In genomic region chr3:140109401-140109800, GRCm38 (mm10) we compare ENCODE assay signal across 26 mouse cellular contexts.
DNase-seq lines count a peak whose midpoint lies in the region; ATAC-seq and TF ChIP-seq lines count a peak whose summit lies in the region.
"Had no signal": no experiment of that assay in that cellular context is flagged by ENCODE, and none has a peak within 500 bp of the region (broad histone marks: within the 10 kb centered on the region; RNA-seq: fewer than 3 reads in every experiment).

No protein-coding gene starts in this region.

- no peak for TF ChIP-seq CTCF in hindbrain, postnatal 0 days (IDR thresholded peaks at IDR 0.05; ENCODE audit: low read depth)
- TF ChIP-seq CTCF in midbrain, postnatal 0 days (IDR thresholded peaks at IDR 0.05), result no peak

- no peaks in the 10 kb centered on the region for H3K9me3 ChIP-seq in forebrain, embryonic 14.5 days (replicated peaks; ENCODE audit: control insufficient read depth, low read length)
- H3K9me3 ChIP-seq in forebrain, embryonic 15.5 days, result no peaks in the 10 kb centered on the region
- no peaks in the 10 kb centered on the region for H3K9me3 ChIP-seq in hindbrain, postnatal 0 days (ENCODE audit: low read length)
- no peaks in the 10 kb centered on the region for H3K9me3 ChIP-seq in hindbrain, embryonic 16.5 days (ENCODE audit: control insufficient read depth, low read length)
- H3K9me3 ChIP-seq in midbrain, postnatal 0 days (ENCODE audit: low read length), result no peaks in the 10 kb centered on the region
- no peaks in the 10 kb centered on the region for H3K9me3 ChIP-seq in midbrain, embryonic 15.5 days
- H3K9me3 ChIP-seq: embryonic facial prominence, embryonic 13.5 days; embryonic facial prominence, embryonic 15.5 days; forebrain, embryonic 10.5 days; forebrain, embryonic 12.5 days; G1E had no signal

- peak; percentile 49 to 64 for DNase-seq in cerebellum, postnatal 10 days
- no peak for DNase-seq in cerebellum, postnatal 4 days (ENCODE audit: low spot score in 2 of 2)
- DNase-seq in forebrain, embryonic 14.5 days (ENCODE audit: low spot score), result peak; percentile 3
- DNase-seq in hindbrain, postnatal 0 days (ENCODE audit: low spot score), result peak; percentile 45
- peak; percentile 24 for DNase-seq in midbrain, postnatal 0 days (ENCODE audit: low spot score)
- DNase-seq: adrenal gland, adult 8-10 months; adrenal gland, postnatal 14 days; adrenal gland, postnatal 36 days; B cell, adult 2 months; cerebellum, adult 11 months; cerebellum, adult 9-10 months; embryo, embryonic 11 days had no signal

- no peaks in the 10 kb centered on the region for H3K4me1 ChIP-seq in forebrain, embryonic 14.5 days (ENCODE audit: control insufficient read depth, insufficient read depth, low read length)
- no peaks in the 10 kb centered on the region for H3K4me1 ChIP-seq in forebrain, embryonic 15.5 days
- H3K4me1 ChIP-seq in hindbrain, postnatal 0 days (ENCODE audit: insufficient read depth, low read length), result no peaks in the 10 kb centered on the region
- no peaks in the 10 kb centered on the region for H3K4me1 ChIP-seq in hindbrain, embryonic 16.5 days (ENCODE audit: control insufficient read depth, insufficient read depth, low read depth, low read length)
- H3K4me1 ChIP-seq in midbrain, postnatal 0 days (ENCODE audit: insufficient read depth, low read length), result no peaks in the 10 kb centered on the region
- H3K4me1 ChIP-seq in midbrain, embryonic 15.5 days, result no peaks in the 10 kb centered on the region
- H3K4me1 ChIP-seq: embryonic facial prominence, embryonic 13.5 days; embryonic facial prominence, embryonic 15.5 days had no signal

- WGBS in forebrain, embryonic 14.5 days, result 24% methylated on average over 4 of the region's 4 CpGs
- 26% methylated on average over 4 of the region's 4 CpGs for WGBS in forebrain, embryonic 15.5 days
- WGBS in hindbrain, postnatal 0 days, result 16% methylated on average over 4 of the region's 4 CpGs
- WGBS in hindbrain, embryonic 16.5 days, result 21% methylated on average over 4 of the region's 4 CpGs
- WGBS in midbrain, postnatal 0 days, result 19% methylated on average over 4 of the region's 4 CpGs
- WGBS in midbrain, embryonic 15.5 days, result 33% methylated on average over 4 of the region's 4 CpGs

- H3K9ac ChIP-seq in forebrain, embryonic 14.5 days (ENCODE audit: low read length), result no peak overlapping the region
- H3K9ac ChIP-seq in forebrain, embryonic 15.5 days (replicated peaks), result no peak overlapping the region
- no peak overlapping the region for H3K9ac ChIP-seq in hindbrain, postnatal 0 days (replicated peaks; ENCODE audit: low read length)
- H3K9ac ChIP-seq in hindbrain, embryonic 16.5 days (ENCODE audit: low read depth, low read length), result no peak overlapping the region
- H3K9ac ChIP-seq in midbrain, postnatal 0 days (replicated peaks; ENCODE audit: low read length, poor library complexity, severe bottlenecking), result no peak overlapping the region
- no peak overlapping the region for H3K9ac ChIP-seq in midbrain, embryonic 15.5 days
- H3K9ac ChIP-seq: embryonic facial prominence, embryonic 13.5 days; embryonic facial prominence, embryonic 15.5 days; forebrain, embryonic 12.5 days had no signal

- no peak overlapping the region for H3K4me2 ChIP-seq in forebrain, embryonic 14.5 days (ENCODE audit: low read length)
- H3K4me2 ChIP-seq in forebrain, embryonic 15.5 days (replicated peaks), result no peak overlapping the region
- H3K4me2 ChIP-seq in hindbrain, postnatal 0 days (ENCODE audit: low read depth, low read length), result no peak overlapping the region
- no peak overlapping the region for H3K4me2 ChIP-seq in hindbrain, embryonic 16.5 days (ENCODE audit: low read length)
- no peak overlapping the region for H3K4me2 ChIP-seq in midbrain, postnatal 0 days (ENCODE audit: low read depth, low read length, poor library complexity, severe bottlenecking)
- no peak overlapping the region for H3K4me2 ChIP-seq in midbrain, embryonic 15.5 days
- H3K4me2 ChIP-seq: embryonic facial prominence, embryonic 13.5 days; embryonic facial prominence, embryonic 15.5 days; forebrain, embryonic 12.5 days had no signal

- no peaks in the 10 kb centered on the region for H3K27me3 ChIP-seq in forebrain, embryonic 14.5 days (replicated peaks; ENCODE audit: control insufficient read depth, insufficient read depth, low read length)
- no peaks in the 10 kb centered on the region for H3K27me3 ChIP-seq in forebrain, embryonic 15.5 days
- H3K27me3 ChIP-seq in hindbrain, postnatal 0 days (ENCODE audit: insufficient read depth, low read length), result no peaks in the 10 kb centered on the region
- H3K27me3 ChIP-seq in hindbrain, embryonic 16.5 days (replicated peaks; ENCODE audit: control insufficient read depth, insufficient read depth, low read length), result no peaks in the 10 kb centered on the region
- no peaks in the 10 kb centered on the region for H3K27me3 ChIP-seq in midbrain, postnatal 0 days (ENCODE audit: insufficient read depth, low read length)
- H3K27me3 ChIP-seq in midbrain, embryonic 15.5 days (replicated peaks), result no peaks in the 10 kb centered on the region
- H3K27me3 ChIP-seq: CH12.LX; embryonic facial prominence, embryonic 13.5 days; embryonic facial prominence, embryonic 15.5 days; forebrain, embryonic 12.5 days; Patski had no signal

- no peaks in the 10 kb centered on the region for H3K36me3 ChIP-seq in forebrain, embryonic 14.5 days (ENCODE audit: control insufficient read depth, insufficient read depth, low read length)
- H3K36me3 ChIP-seq in forebrain, embryonic 15.5 days, result no peaks in the 10 kb centered on the region
- no peaks in the 10 kb centered on the region for H3K36me3 ChIP-seq in hindbrain, postnatal 0 days (ENCODE audit: insufficient read depth, low read length)
- H3K36me3 ChIP-seq in hindbrain, embryonic 16.5 days (ENCODE audit: control insufficient read depth, insufficient read depth, low read length), result no peaks in the 10 kb centered on the region
- no peaks in the 10 kb centered on the region for H3K36me3 ChIP-seq in midbrain, postnatal 0 days (ENCODE audit: insufficient read depth, low read length)
- H3K36me3 ChIP-seq in midbrain, embryonic 15.5 days (replicated peaks), result no peaks in the 10 kb centered on the region
- H3K36me3 ChIP-seq: embryonic facial prominence, embryonic 13.5 days; embryonic facial prominence, embryonic 15.5 days; forebrain, embryonic 10.5 days; forebrain, embryonic 12.5 days; G1E had no signal

- H3K4me3 ChIP-seq in forebrain, embryonic 14.5 days (ENCODE audit: low read depth, low read length), result no peak overlapping the region
- no peak overlapping the region for H3K4me3 ChIP-seq in forebrain, embryonic 15.5 days
- no peak overlapping the region for H3K4me3 ChIP-seq in hindbrain, postnatal 0 days (ENCODE audit: low read length)
- no peak overlapping the region for H3K4me3 ChIP-seq in hindbrain, embryonic 16.5 days (ENCODE audit: low read length)
- no peak overlapping the region for H3K4me3 ChIP-seq in midbrain, postnatal 0 days (ENCODE audit: low read depth, low read length)
- no peak overlapping the region for H3K4me3 ChIP-seq in midbrain, embryonic 15.5 days
- H3K4me3 ChIP-seq: embryonic facial prominence, embryonic 13.5 days; embryonic facial prominence, embryonic 15.5 days; erythroblast, embryonic 14.5 days; forebrain, embryonic 10.5 days; forebrain, embryonic 12.5 days had no signal

- H3K27ac ChIP-seq in forebrain, embryonic 14.5 days (ENCODE audit: low read depth, low read length), result no peak overlapping the region
- no peak overlapping the region for H3K27ac ChIP-seq in forebrain, embryonic 15.5 days (replicated peaks)
- no peak overlapping the region for H3K27ac ChIP-seq in hindbrain, postnatal 0 days
- no peak overlapping the region for H3K27ac ChIP-seq in hindbrain, embryonic 16.5 days (ENCODE audit: low read depth, low read length)
- H3K27ac ChIP-seq in midbrain, postnatal 0 days (ENCODE audit: low read depth, low read length), result no peak overlapping the region
- no peak overlapping the region for H3K27ac ChIP-seq in midbrain, embryonic 15.5 days
- H3K27ac ChIP-seq: embryonic facial prominence, embryonic 13.5 days; embryonic facial prominence, embryonic 15.5 days; forebrain, embryonic 10.5 days; forebrain, embryonic 12.5 days had no signal

- ATAC-seq in forebrain, embryonic 14.5 days, result no peak
- no peak for ATAC-seq in forebrain, embryonic 15.5 days (replicated peaks)
- no peak for ATAC-seq in hindbrain, postnatal 0 days
- ATAC-seq in hindbrain, embryonic 16.5 days, result no peak
- no peak for ATAC-seq in midbrain, postnatal 0 days (ENCODE audit: low FRiP score)
- ATAC-seq in midbrain, embryonic 15.5 days (replicated peaks), result no peak
- ATAC-seq: activated CD4-positive, CD25-positive, alpha-beta regulatory T cell, adult 4 months; CD4-positive, CD25-positive, alpha-beta regulatory T cell, adult 4 months; forebrain, embryonic 16.5 days; Patski had no signal

Comparison
In these comparisons a context has a peak if more than half of its experiments do, and no peak if none do; other contexts are left out.
1. DNase-seq: peak in cerebellum, postnatal 10 days (2 of 2), forebrain, embryonic 14.5 days (single experiment), hindbrain, postnatal 0 days (single experiment) and midbrain, postnatal 0 days (single experiment); none in cerebellum, postnatal 4 days (0 of 2).